Mouse (Mus musculus): ENCODE results near the gene Slc25a25. TPM values are rescaled to one million over a fixed set of nuclear protein-coding genes. Genes with fewer than 3 reads are reported as not detected.

Slc25a25 gene
- polyA plus RNA-seq, 1 experiment, result 25.3 TPM

GRCm38 (mm10) chr2:32427720-32428119 lies 23.5 kb downstream of the Slc25a25 start:
- H3K36me3 ChIP-seq (ENCODE audit: control insufficient read depth, insufficient read depth, low read length), result no peaks in the 10 kb centered on the region
- peaks cover 14% of the 10 kb centered on the region for H3K4me1 ChIP-seq (replicated peaks; ENCODE audit: control insufficient read depth, insufficient read depth, low read length)
- WGBS, result 94% methylated on average over 5 of the region's 5 CpGs
- no peaks in the 10 kb centered on the region for H3K27me3 ChIP-seq (ENCODE audit: control insufficient read depth, insufficient read depth, low read length)
- DNase-seq, result no peak
- H3K27ac ChIP-seq (ENCODE audit: control insufficient read depth, insufficient read depth, low read length), result no peak overlapping the region
- TF ChIP-seq CTCF (IDR thresholded peaks at IDR 0.05; ENCODE audit: borderline replicate concordance, control insufficient read depth, extremely low read depth, insufficient read depth, low read length, poor library complexity), result no peak
- no peak overlapping the region for H3K4me3 ChIP-seq (ENCODE audit: control insufficient read depth, insufficient read depth, low read length)

- TF ChIP-seq POLR2A (IDR thresholded peaks at IDR 0.05; ENCODE audit: control insufficient read depth, extremely low read depth, insufficient read depth, low read length, poor library complexity) (no peak), CTCF (IDR thresholded peaks at IDR 0.05; ENCODE audit: borderline replicate concordance, control insufficient read depth, extremely low read depth, insufficient read depth, low read length, poor library complexity) (no peak)
- 97% methylated on average over 1 of the region's 1 CpGs for WGBS
- Histone ChIP-seq H3K27ac (ENCODE audit: control insufficient read depth, insufficient read depth, low read length) (no peak overlapping the region), H3K27me3 (ENCODE audit: control insufficient read depth, insufficient read depth, low read length) (no peaks in the 10 kb centered on the region), H3K4me1 (replicated peaks; ENCODE audit: control insufficient read depth, insufficient read depth, low read length) (peaks cover 14% of the 10 kb centered on the region), H3K4me3 (ENCODE audit: control insufficient read depth, insufficient read depth, low read length) (no peak overlapping the region), H3K36me3 (ENCODE audit: control insufficient read depth, insufficient read depth, low read length) (no peaks in the 10 kb centered on the region)
- DNase-seq, result no peak
Observed at GRCm38 (mm10) chr2:32426141-32426540, 25.1 kb downstream of the Slc25a25 start.

- no peak for DNase-seq
- 91% methylated on average over 5 of the region's 5 CpGs for WGBS
- no peaks in the 10 kb centered on the region for H3K27me3 ChIP-seq (ENCODE audit: control insufficient read depth, insufficient read depth, low read length)
- TF ChIP-seq POLR2A (IDR thresholded peaks at IDR 0.05; ENCODE audit: control insufficient read depth, extremely low read depth, insufficient read depth, low read length, poor library complexity) (no peak), CTCF (IDR thresholded peaks at IDR 0.05; ENCODE audit: borderline replicate concordance, control insufficient read depth, extremely low read depth, insufficient read depth, low read length, poor library complexity) (no peak)
- no peak overlapping the region for H3K4me3 ChIP-seq (ENCODE audit: control insufficient read depth, insufficient read depth, low read length)
- H3K4me1 ChIP-seq (replicated peaks; ENCODE audit: control insufficient read depth, insufficient read depth, low read length), result peaks cover 14% of the 10 kb centered on the region
- H3K36me3 ChIP-seq (ENCODE audit: control insufficient read depth, insufficient read depth, low read length), result no peaks in the 10 kb centered on the region
- no peak overlapping the region for H3K27ac ChIP-seq (ENCODE audit: control insufficient read depth, insufficient read depth, low read length)
Observed at GRCm38 (mm10) chr2:32425568-32425967, 25.7 kb downstream of the Slc25a25 start.

GRCm38 (mm10) chr2:32424796-32425195 lies 26.4 kb downstream of the Slc25a25 start:
- TF ChIP-seq POLR2A (IDR thresholded peaks at IDR 0.05; ENCODE audit: control insufficient read depth, extremely low read depth, insufficient read depth, low read length, poor library complexity), result no peak
- TF ChIP-seq CTCF (IDR thresholded peaks at IDR 0.05; ENCODE audit: borderline replicate concordance, control insufficient read depth, extremely low read depth, insufficient read depth, low read length, poor library complexity), result no peak
- H3K27ac ChIP-seq (ENCODE audit: control insufficient read depth, insufficient read depth, low read length), result no peak overlapping the region
- peaks cover 4% of the 10 kb centered on the region for H3K36me3 ChIP-seq (ENCODE audit: control insufficient read depth, insufficient read depth, low read length)
- peaks cover 14% of the 10 kb centered on the region for H3K4me1 ChIP-seq (replicated peaks; ENCODE audit: control insufficient read depth, insufficient read depth, low read length)
- H3K4me3 ChIP-seq (ENCODE audit: control insufficient read depth, insufficient read depth, low read length), result no peak overlapping the region
- no peak for DNase-seq
- 91% methylated on average over 3 of the region's 3 CpGs for WGBS
- no peaks in the 10 kb centered on the region for H3K27me3 ChIP-seq (ENCODE audit: control insufficient read depth, insufficient read depth, low read length)

GRCm38 (mm10) chr2:32423481-32424331 lies 27.5 kb downstream of the Slc25a25 start:
- TF ChIP-seq CTCF (IDR thresholded peaks at IDR 0.05; ENCODE audit: borderline replicate concordance, control insufficient read depth, extremely low read depth, insufficient read depth, low read length, poor library complexity) (no peak), POLR2A (IDR thresholded peaks at IDR 0.05; ENCODE audit: control insufficient read depth, extremely low read depth, insufficient read depth, low read length, poor library complexity) (no peak)
- DNase-seq, result no peak
- no peaks in the 10 kb centered on the region for H3K27me3 ChIP-seq (ENCODE audit: control insufficient read depth, insufficient read depth, low read length)
- 58% methylated on average over 14 of the region's 14 CpGs for WGBS
- H3K27ac ChIP-seq (ENCODE audit: control insufficient read depth, insufficient read depth, low read length), result peak overlapping the region; percentile 20; the same call in 1 of the 2 replicates
- peaks cover 14% of the 10 kb centered on the region for H3K4me1 ChIP-seq (replicated peaks; ENCODE audit: control insufficient read depth, insufficient read depth, low read length)
- H3K4me3 ChIP-seq (ENCODE audit: control insufficient read depth, insufficient read depth, low read length), result no peak overlapping the region
- peaks cover 15% of the 10 kb centered on the region for H3K36me3 ChIP-seq (ENCODE audit: control insufficient read depth, insufficient read depth, low read length)

GRCm38 (mm10) chr2:32421851-32422251 lies 29.4 kb downstream of the Slc25a25 start:
- TF ChIP-seq CTCF (IDR thresholded peaks at IDR 0.05; ENCODE audit: borderline replicate concordance, control insufficient read depth, extremely low read depth, insufficient read depth, low read length, poor library complexity) (no peak), POLR2A (IDR thresholded peaks at IDR 0.05; ENCODE audit: control insufficient read depth, extremely low read depth, insufficient read depth, low read length, poor library complexity) (no peak)
- Histone ChIP-seq H3K4me1 (replicated peaks; ENCODE audit: control insufficient read depth, insufficient read depth, low read length) (peaks cover 11% of the 10 kb centered on the region), H3K27ac (ENCODE audit: control insufficient read depth, insufficient read depth, low read length) (no peak overlapping the region), H3K36me3 (ENCODE audit: control insufficient read depth, insufficient read depth, low read length) (peaks cover 34% of the 10 kb centered on the region), H3K27me3 (ENCODE audit: control insufficient read depth, insufficient read depth, low read length) (no peaks in the 10 kb centered on the region), H3K4me3 (ENCODE audit: control insufficient read depth, insufficient read depth, low read length) (no peak overlapping the region)
- WGBS, result 96% methylated on average over 6 of the region's 6 CpGs
- DNase-seq, result no peak
